In the genomic region with DNA sequence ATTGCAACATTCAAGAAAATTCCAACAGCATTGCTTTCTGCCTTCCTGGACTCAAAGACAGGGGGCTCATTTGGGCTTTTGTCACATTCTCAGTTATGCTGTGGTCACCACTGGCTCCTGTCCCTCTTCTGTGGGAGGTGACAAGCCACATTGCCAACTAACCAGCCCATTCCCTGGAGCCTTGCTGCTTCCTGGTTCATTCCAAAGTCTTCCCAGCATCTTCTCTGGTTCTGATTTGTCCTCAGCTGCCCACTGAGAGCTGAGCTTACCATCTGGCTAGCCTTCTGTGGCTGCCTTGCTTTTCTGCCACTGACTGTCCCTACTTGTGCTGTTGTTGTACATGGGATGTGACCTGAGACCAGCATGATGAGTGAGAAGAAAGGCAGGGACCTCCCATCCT, we compare ENCODE assay signal across 11 mouse cellular contexts.
A peak's percentile ranks its signal among the peaks of the same experiment; 100 is the strongest.
DNase-seq lines count a peak whose midpoint lies in the region; ATAC-seq and TF ChIP-seq lines count a peak whose summit lies in the region.
"Had no signal": no experiment of that assay in that cellular context is flagged by ENCODE, and none has a peak within 500 bp of the region (broad histone marks: within the 10 kb centered on the region; RNA-seq: fewer than 3 reads in every experiment).

No protein-coding gene starts in this region.

- H3K9ac ChIP-seq in forebrain, embryonic 15.5 days (replicated peaks), result no peak overlapping the region
- no peak overlapping the region for H3K9ac ChIP-seq in forebrain, embryonic 13.5 days

- intact Hi-C loops in left cerebral cortex, adult 2 months (cut with DNase I), result no loop called here
- intact Hi-C loops in left cerebral cortex, postnatal 10 days (cut with DNase I), result no loop called here
- intact Hi-C loops in heart, postnatal 10 days (cut with DNase I), result no loop called here

- no peaks in the 10 kb centered on the region for H3K9me3 ChIP-seq in forebrain, embryonic 15.5 days
- H3K9me3 ChIP-seq in forebrain, embryonic 13.5 days (replicated peaks), result no peaks in the 10 kb centered on the region

- no peak overlapping the region for H3K4me2 ChIP-seq in forebrain, embryonic 15.5 days (replicated peaks)
- H3K4me2 ChIP-seq in forebrain, embryonic 13.5 days, result no peak overlapping the region

- no peak for TF ChIP-seq POLR2A in thymus, adult 2 months (IDR thresholded peaks at IDR 0.05; ENCODE audit: control insufficient read depth, extremely low read depth, insufficient read depth, low read length, poor library complexity)

- H3K4me1 ChIP-seq in forebrain, embryonic 15.5 days, result peaks cover 10% of the 10 kb centered on the region; the same call in 1 of the 2 replicates
- H3K4me1 ChIP-seq in forebrain, embryonic 13.5 days, result peaks cover 11% of the 10 kb centered on the region
- no peaks in the 10 kb centered on the region for H3K4me1 ChIP-seq in thymus, adult 2 months (replicated peaks; ENCODE audit: control insufficient read depth, insufficient read depth, low read length)

- H3K36me3 ChIP-seq in forebrain, embryonic 15.5 days, result no peaks in the 10 kb centered on the region
- H3K36me3 ChIP-seq in forebrain, embryonic 13.5 days (ENCODE audit: poor library complexity, severe bottlenecking), result no peaks in the 10 kb centered on the region
- H3K36me3 ChIP-seq in thymus, adult 2 months (ENCODE audit: control insufficient read depth, insufficient read depth, low read length), result no peaks in the 10 kb centered on the region

- peak overlapping the region; percentile 45 for H3K27ac ChIP-seq in forebrain, embryonic 15.5 days (replicated peaks)
- H3K27ac ChIP-seq in forebrain, embryonic 13.5 days, result no peak overlapping the region
- no peak overlapping the region; the same call in 1 of the 2 replicates for H3K27ac ChIP-seq in left cerebral cortex, adult 2 months
- no peak overlapping the region for H3K27ac ChIP-seq in thymus, adult 2 months (ENCODE audit: control insufficient read depth, insufficient read depth, low read length)

- H3K27me3 ChIP-seq in forebrain, embryonic 15.5 days, result no peaks in the 10 kb centered on the region
- H3K27me3 ChIP-seq in forebrain, embryonic 13.5 days, result no peaks in the 10 kb centered on the region
- H3K27me3 ChIP-seq in thymus, adult 2 months (ENCODE audit: control insufficient read depth, insufficient read depth, low read length), result no peaks in the 10 kb centered on the region

- DNase-seq in left cerebral cortex, adult 2 months (ENCODE audit: extremely low spot score in 1 of 2, low spot score in 2 of 2), result peak; percentile 7 to 22
- DNase-seq in left cerebral cortex, postnatal 10 days (ENCODE audit: extremely low spot score in 1 of 2, low spot score in 2 of 2), result no peak
- peak; percentile 4 for DNase-seq in cerebellum, adult 8-10 months
- peak; percentile 42 to 55 for DNase-seq in heart, postnatal 10 days
- DNase-seq in thymus, adult 2 months, result no peak
- DNase-seq: kidney, postnatal 10 days; lung, adult 2 months had no signal

- ATAC-seq in forebrain, embryonic 15.5 days (replicated peaks), result peak; percentile 41
- no peak for ATAC-seq in forebrain, embryonic 13.5 days
- ATAC-seq in activated CD4-positive, CD25-positive, alpha-beta regulatory T cell, adult 4 months, result no peak

- no peak overlapping the region for H3K4me3 ChIP-seq in forebrain, embryonic 15.5 days
- no peak overlapping the region for H3K4me3 ChIP-seq in forebrain, embryonic 13.5 days
- H3K4me3 ChIP-seq in left cerebral cortex, adult 2 months, result no peak overlapping the region
- H3K4me3 ChIP-seq in thymus, adult 2 months (ENCODE audit: control insufficient read depth, insufficient read depth, low read length), result no peak overlapping the region
- H3K4me3 ChIP-seq: erythroblast, embryonic 14.5 days had no signal

- no peak; the same call in 1 of the 2 replicates for TF ChIP-seq CTCF in left cerebral cortex, adult 2 months (IDR thresholded peaks at IDR 0.05)
- TF ChIP-seq CTCF in thymus, adult 2 months (IDR thresholded peaks at IDR 0.05; ENCODE audit: borderline replicate concordance, control insufficient read depth, extremely low read depth, insufficient read depth, low read length, poor library complexity), result no peak

Comparison
In these comparisons a context has a peak if more than half of its experiments do, and no peak if none do; other contexts are left out.
1. DNase-seq: peak in left cerebral cortex, adult 2 months (2 of 2), cerebellum, adult 8-10 months (single experiment) and heart, postnatal 10 days (2 of 2); none in left cerebral cortex, postnatal 10 days (0 of 2) and thymus, adult 2 months (single experiment).